Mouse (Mus musculus): ENCODE measurements at regions not wholly inside any gene's neighbourhood (a gene's known extent, or its start where the extent isn't known, plus 50 kb on each side); places are given as distances from the start of the nearest gene placed in this dataset.

DNA sequence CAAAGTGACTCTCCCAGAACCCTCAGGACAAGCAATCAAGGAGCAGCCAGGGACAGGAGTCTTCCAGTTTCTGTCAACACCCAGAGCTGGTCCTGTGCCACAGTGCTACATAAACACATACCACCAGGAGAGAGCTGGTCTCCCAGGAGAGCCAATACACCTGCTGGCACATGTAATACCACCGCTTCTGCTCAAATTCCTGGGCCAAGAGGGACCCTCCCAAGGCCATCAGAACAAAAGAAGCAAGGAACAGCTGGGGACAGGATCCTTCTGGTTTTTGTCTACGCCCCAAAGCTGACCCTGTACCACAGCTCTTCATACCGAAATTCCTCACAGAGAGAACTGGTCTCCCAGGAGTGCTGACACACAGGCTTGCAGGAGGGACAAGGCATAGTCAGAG, 695.4 kb upstream of the Tbl1xr1 start:
- peak; percentile 8 for DNase-seq (ENCODE audit: low read depth, low spot score)

DNA sequence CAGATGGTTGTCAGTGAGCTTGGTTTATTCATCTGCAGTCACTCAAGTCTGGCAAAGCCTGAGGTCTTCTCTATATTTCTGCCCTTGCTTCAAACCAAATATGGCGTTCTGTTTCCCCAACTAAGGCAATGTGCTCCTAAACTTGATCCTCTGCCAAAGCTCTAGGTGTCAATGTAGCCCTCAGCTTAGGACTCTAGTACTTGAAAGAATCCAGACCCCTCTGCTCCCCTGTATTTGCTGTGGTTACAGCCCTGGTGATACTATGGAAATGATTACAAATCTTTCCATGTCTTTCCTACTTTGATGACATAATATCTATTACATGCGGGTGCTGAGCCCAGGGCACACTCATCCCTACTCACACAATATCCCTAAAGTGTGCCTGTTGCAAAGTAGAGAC, 672.9 kb upstream of the Tbl1xr1 start:
- no peak for DNase-seq (ENCODE audit: low read depth, low spot score)

DNA sequence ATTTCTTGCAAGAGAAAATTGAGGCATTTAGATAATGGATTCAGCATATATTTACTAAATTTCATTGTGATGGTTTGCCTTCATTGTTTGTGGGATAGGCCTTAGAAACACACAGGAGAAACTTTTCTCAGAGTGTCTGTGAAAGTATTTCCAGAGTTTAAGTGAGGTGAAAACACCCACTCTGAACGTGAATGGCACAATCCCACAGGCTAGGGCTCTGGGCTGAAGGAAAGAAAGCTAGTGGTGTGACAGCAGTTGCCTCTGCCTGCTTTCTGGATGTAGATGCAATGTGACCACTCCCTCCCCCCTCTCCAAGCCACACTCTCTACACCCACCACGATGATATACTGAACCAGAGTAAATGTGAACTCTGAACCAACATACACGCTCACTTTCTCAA, 672.4 kb upstream of the Tbl1xr1 start:
- DNase-seq (ENCODE audit: low read depth, low spot score), result no peak

DNA sequence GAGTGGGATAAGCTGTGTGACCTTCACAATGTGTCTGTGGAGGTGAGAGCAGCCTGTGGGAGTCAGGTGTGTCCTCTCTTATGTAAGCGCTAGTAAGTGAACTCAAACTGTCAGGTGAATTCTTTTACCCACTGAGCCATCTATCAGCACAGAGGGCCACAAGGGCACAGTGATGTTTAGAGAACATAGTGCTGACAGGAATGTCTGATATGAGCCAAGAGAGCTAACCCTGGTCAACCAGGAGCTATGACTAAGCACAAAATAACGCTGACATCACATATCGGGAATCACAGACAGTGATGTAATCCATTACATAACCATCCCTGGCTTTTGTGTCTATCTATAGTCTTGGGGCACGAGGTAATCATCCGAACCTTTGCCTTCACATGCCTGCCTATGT, 669.4 kb upstream of the Tbl1xr1 start:
- DNase-seq (ENCODE audit: low read depth, low spot score), result no peak

DNA sequence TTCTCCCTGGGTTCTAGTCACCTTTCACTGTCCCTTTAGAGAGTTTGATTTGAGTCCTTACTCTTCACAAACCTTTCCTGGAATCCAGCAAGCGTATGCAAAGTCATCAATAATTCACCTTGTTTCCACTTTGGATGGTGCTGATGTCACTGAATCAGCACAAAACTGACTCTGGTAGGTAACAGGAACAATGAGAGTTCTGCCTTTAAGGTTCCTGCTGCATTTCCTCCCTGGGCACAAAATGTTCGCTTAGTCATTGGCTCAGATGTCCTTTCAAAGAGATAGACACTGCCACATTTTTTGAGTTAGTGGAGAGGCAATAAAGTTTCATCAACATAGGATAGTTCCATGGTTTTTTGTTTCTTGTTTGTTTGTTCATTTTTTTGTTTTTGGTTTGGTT, 664.4 kb upstream of the Tbl1xr1 start:
- DNase-seq (ENCODE audit: low read depth, low spot score), result no peak

DNA sequence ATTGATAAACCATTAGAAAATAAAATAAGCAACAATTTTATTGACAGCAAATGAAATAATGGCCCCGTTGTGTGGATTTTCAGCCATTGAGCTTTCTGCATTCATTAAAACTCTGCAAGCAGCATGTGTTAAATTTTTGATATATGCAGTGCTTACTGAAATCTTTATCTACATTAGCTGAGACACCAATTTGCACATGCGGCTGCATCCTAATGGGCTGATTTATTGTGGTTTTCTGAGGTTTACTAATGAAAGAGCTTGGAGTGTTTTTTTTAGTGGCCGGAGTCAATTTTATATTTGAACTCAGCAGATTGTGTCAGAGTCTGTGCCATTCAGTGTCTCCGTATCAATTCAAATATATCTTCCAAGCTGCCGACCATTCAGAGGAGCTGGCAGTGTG, 653.3 kb upstream of the Tbl1xr1 start:
- no peak for DNase-seq (ENCODE audit: low read depth, low spot score)

DNA sequence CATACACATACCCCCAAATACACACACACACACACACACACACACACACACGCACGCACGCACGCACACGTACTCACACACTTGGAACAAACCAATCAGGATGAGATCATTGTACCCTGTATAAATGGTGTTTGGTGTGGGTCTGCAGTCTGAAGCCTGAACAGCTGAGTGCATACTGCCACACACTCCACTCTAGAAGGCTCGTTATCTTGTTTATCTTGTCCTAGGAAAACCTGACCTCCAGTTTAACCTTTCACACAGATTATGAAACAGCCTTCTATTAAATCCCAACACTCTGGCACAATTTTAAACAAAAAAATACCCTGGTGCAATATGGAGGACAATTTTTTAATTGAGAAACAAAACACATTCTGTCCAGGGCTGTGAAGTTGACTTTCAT, 649.9 kb upstream of the Tbl1xr1 start:
- DNase-seq (ENCODE audit: low read depth, low spot score), result no peak

DNA sequence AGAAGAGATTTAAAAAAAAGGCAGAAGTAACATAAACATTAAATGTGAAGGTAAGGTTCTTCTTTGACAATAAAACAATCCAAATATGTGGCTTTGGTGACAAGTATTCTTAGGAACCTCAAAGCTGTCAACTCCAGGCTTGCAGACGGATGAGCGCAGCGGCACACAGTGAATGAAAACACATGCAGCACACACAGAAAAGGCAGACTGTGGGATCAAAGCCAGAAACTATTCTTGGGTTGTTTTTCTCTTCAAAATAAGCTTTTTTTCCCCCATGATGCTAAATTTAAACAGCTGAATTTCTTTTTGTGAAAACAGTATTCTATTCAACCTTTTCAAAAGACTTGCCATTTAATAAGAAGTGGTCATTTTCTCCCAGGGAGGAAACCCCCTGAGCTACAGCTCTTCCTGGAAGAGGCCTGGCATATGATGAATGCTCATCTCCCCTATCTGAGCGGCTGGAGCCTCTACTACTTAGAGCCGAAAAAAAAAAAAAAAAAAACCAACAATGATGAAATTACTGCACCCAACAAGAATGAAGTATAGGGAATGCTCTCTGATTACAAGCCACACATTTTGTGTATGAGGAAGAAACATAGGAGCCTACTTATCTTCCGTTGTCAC, 648.9 kb upstream of the Tbl1xr1 start:
- DNase-seq (ENCODE audit: low read depth, low spot score), result no peak

DNA sequence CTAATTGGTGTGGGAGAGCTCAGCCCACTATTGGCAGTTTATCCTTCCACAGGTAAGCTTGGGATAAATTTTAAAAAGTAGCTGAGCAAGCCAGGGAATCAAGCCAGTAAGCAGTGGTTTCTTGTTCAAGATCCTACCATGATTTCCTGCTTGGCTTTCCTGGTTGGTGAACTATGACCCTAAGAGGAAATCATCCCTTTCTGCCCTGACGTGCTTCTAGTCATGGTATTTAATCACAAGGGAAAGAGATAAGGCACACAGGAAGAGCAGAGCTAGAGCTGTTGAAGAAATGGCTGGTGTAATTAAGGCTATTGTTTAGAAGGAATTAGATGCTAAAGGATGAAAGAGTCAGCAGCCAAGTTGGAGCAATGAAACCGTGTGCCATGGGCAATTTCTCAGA, 648.3 kb upstream of the Tbl1xr1 start:
- no peak for DNase-seq (ENCODE audit: low read depth, low spot score)

DNA sequence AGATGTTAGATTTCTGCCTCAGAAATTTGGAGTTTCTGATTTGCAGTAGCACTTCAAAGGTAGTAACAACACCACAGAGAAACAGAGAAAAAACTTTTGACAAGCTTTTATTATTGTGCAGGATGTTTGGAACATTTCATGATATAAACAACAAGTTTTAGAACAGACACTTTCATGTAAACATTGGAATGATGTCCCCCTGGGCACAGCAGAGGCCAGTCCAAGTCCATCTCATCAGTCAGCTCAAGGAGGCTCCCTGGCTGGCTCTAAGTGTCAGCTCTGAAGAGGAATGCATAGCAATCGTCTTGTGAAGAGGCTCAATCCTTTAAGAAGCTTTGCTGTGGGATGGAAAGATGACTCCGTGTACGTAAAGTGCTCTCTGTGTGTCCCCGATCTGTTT, 612.2 kb upstream of the Tbl1xr1 start:
- DNase-seq (ENCODE audit: low read depth, low spot score), result no peak

DNA sequence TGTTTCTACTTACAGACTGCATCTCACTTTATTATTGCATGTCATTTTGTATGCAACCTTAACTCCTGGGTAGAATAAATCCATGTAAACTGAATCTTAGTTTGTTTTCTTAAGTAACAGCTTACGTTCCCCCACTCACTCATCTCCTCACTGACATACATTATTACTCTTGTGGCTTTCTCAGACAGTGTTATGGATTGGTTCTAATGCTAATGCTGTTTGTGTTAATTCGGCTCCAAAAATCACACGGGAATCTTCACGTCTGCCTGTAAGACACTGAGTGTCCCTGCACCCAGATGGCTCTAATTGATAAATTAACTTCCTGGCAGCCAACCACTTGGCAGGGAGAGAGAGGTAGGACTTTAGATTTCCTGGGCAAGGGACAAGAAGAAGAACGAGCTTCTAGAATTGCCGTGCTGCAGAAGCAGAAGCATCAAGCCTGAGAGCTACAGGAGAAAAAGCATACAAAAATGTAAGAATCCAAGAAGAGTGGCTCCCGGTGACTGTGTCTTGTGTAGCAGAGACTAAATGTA, 610.3 kb upstream of the Tbl1xr1 start:
- DNase-seq (ENCODE audit: low read depth, low spot score), result no peak

DNA sequence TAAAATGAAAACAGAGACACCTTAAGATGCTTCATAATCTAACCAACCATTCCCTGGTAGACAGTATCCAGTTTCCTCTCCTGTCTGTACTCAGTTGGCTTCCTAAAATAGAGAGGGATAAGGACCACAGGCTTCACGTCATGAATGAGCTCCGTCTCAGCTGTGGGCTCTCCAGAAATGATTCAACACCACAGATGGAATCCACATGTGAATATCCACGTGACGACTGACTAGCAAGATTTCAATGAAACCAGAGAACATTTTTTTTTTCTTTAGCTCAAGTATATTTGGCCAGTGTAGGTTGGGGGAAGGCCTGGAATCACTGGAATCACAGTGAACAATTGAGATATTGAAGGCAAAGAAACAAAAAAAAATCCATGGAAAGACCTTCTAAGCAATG, 599.1 kb upstream of the Tbl1xr1 start:
- no peak for DNase-seq (ENCODE audit: low read depth, low spot score)

DNA sequence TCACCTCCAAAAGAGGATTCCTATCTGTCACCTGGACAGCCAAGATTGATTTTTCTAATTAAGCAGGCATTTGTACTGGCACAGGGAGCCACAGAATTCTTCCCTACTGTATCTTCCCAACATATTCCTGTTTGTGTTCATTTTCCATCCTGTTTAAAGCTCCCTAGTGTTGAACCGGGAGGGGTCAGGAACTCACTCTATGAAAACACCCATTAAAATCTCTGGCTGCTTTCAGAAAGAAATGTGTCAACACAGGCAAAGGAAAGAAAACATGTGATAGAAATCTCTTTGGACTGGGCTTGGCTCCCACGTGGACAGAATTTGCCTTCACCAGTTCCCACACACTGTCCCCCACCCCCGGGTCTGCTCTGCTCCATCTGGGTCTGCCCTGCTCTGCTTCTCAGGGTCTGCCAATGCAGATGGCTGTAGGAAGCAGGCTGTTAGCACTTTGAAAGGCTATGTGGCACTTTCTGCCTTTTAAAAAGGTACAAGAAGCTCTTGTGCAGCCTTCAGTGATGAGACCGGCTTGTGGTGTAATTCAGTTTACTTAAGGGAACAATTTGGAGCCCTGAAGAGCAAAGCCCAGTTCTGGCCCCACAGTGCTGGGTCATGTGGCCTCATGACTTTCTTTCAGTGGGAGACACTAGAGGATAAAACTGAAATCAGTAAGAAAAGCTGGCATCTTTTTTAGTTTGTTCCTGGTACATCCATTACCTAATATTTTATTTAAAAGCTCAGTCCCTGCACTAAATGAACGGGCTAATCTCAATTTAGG, 597.2 kb upstream of the Tbl1xr1 start:
- no peak for DNase-seq (ENCODE audit: low read depth, low spot score)

DNA sequence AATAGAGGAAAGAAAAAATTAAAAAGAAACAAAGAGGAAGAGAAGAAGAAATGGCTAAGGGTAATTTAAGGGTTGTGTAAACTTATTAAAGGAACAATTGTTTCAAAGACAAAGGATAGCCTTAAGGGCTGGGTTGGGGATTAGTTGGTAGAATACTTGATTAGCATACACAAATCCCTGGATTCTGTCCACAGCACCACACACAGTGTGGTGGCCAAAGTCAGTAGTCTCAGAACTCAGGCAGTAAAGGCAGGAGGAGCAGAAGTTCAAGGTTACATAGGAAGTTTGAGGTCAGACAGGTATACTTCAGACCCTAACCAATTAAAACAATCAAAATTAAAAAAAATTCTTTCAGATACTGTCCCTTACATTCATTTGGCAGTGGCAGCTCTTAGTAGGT, 596.6 kb upstream of the Tbl1xr1 start:
- no peak for DNase-seq (ENCODE audit: low read depth, low spot score)

DNA sequence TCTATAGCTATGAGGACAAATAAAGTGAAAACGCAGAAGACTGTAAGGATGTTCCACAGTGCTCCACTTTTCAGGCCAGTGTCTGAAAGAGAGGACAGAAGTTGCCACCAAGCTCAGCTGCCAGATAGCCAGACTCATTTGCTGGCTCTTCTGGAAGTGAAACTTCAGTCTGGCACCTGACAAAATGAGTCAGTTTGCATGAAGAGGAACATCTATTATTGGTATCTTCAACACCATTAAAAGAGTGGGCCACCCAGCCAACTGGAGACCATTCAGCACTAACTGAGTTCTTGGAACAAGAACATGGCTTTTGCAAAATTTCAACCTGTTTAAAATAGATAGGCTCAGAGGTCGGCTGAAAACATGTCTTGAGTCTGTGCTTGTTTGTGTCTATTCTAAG, 592.4 kb upstream of the Tbl1xr1 start:
- no peak for DNase-seq (ENCODE audit: low read depth, low spot score)

DNA sequence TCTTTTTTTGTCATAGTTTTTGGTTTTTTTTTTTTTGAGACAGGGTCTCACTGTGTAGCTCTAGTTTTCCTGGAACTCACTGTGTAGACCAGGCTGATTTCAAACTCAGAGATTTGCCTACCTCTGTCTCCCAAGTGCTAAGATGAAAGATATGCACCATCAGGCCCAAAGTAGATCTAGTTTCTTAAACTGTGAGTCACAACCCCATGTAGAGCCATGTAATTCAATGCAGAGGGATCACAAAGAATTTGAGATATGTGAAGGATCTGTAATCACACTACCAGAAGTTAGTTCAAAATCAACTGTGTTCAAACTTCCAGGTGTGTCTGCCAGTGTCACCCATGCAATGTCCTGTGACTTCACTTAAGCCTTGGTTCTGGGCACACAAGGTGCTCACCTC, 591.0 kb upstream of the Tbl1xr1 start:
- DNase-seq (ENCODE audit: low read depth, low spot score), result no peak

DNA sequence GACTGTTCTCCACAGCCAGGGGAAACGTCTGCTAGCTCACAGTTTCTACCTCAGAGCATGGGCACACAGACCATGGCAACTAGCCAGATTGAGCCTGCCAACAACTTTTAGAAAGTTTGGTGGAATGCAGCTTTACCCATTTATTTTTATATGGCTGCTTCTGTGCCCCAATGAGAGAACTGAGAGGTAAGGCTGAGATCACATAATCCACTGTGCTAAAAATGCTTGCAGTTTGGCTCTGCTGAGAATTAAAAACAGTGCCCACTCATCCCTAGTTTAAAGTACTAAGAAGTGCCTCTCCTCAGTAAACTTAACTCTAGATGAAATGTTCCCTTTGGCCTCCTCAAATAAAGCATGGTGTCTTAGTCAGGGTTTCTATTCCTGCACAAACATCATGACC, 586.9 kb upstream of the Tbl1xr1 start:
- no peak for DNase-seq (ENCODE audit: low read depth, low spot score)

DNA sequence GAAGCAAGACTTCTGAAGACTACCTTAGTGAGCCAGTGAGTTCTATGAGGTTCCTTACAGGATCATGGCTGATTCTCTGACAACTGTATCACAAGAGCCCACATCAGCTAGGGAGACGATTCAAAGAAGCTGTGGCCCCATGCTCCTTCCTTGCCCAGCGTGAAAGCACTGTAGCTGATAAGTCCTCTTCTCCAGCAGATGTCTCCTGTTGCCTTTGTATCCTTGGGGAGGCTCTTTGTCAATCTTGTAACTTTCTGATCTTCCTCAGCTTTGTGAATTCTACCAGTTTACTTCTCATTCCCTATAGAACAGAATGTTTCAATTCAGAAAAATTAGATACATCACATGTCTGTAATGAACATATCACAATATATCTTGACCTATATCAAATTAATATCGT, 584.0 kb upstream of the Tbl1xr1 start:
- DNase-seq (ENCODE audit: low read depth, low spot score), result no peak

DNA sequence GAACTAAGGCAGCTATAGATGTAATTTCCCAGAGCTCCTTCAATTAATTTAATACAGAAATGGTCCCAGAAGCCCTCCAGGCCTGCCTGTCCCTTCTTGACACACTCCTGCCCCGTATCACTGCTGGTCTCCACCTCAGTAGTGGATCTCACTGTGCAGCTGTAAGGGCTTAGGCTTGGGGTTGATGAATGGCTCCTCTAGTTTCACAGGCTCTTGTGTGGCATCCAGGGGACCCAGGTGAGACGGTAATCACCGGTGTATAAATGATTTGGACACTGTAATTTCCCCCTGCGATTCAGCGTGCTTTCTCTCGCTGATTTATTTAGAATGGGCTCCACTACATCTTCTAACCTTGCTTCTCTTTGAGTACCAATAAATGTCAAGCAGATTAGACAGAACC, 583.1 kb upstream of the Tbl1xr1 start:
- no peak for DNase-seq (ENCODE audit: low read depth, low spot score)

DNA sequence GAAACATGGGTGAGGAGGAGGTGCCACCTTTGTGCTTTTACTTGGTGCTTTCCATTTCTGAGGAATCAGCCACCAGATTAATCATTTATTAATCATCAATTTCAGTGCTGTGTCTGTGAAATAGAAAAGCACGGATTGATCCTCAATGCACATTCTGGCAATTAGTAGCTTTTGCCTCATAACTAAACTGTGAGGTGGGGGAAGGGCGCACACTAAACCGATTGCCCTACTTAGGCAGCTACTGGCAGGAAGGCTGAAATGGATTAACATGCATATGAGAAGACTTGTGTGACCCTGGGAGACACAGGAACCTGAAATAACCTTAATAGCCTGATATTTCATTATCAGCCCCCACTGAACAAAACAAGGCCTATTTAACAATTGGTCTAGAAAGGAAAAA, 581.5 kb upstream of the Tbl1xr1 start:
- DNase-seq (ENCODE audit: low read depth, low spot score), result no peak

DNA sequence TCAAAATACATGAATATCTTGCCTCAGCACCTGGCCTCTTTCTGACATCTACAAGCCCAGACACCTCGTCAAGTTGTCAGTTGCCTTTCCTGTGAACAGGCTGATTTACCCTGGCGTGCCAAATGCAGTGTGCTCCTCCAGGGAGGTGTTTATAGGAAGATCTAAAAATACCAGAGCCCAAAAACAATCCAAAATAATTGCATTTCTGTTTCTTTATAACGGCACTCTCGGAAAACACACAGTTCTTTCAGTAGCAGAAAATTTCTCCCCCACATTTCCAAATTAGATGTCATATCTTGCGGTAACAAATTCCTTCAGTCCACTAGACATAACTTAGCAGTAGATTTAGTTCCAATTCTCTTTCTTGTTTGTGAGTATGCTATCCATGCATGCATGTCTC, 580.8 kb upstream of the Tbl1xr1 start:
- DNase-seq (ENCODE audit: low read depth, low spot score), result no peak

DNA sequence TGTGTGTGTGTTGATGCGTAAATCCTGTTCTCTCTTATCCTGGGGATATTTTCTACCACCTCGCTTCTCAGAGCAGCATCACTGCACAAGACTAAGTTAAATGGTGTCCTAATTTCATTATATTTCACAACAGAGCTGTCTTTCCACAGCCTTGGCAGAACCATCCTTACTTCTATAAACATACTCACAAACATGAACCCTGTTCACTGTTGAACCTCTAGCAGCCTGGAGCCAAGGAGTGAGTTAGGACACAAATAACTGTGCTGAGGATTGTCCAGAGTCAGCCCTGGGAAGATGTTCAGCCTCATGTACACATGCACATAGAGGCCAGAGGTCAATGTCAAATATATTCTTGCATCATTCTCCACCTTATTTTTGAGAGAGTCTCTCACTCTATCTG, 580.3 kb upstream of the Tbl1xr1 start:
- no peak for DNase-seq (ENCODE audit: low read depth, low spot score)

DNA sequence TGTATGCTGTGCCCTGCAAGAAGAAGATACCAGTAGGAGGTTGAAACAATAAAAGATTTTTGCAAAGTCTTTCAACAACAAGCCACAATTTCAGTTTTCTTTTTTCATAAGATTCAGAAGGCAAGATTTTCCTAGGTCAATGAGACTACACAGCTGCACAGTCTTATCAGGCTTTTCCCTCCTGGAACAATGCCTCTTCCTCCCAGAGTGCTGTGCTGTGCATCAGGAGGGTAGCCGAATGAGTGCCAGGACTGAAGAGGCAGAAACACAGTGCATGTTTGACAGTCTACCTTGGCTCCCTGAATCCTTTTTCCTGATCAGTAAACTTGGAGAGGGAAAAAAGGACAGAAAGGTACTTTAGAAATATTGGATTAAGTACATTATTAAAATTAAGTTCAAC, 579.4 kb upstream of the Tbl1xr1 start:
- no peak for DNase-seq (ENCODE audit: low read depth, low spot score)

DNA sequence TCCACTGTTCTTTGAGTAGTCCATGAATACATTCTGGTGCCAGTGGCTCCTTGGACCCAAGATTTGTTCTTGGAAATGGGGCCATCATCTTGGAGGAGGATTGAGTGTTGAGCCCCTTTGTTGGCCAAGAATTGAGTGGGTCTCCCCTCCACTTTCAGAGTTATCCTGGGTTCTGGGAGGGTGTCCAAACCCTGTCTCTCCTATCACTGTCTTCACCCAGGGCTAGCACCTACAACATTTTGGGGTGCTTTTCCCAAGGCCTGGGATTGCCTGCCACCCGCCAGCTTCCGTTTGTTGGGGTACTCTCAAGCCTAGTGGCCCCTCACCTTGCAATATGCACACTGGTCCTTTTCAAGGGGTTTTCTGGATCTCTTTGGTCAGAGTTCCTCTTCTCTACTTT, 568.8 kb upstream of the Tbl1xr1 start:
- no peak for DNase-seq (ENCODE audit: low read depth, low spot score)
